Mouse (Mus musculus): ENCODE results near the gene Acrbp.

Gene Acrbp

GRCm38 (mm10) chr6:125071170-125071895 is 21.8 kb downstream of the Acrbp start:
- DNase-seq (ENCODE audit: low read depth, low spot score), result no peak

DNA sequence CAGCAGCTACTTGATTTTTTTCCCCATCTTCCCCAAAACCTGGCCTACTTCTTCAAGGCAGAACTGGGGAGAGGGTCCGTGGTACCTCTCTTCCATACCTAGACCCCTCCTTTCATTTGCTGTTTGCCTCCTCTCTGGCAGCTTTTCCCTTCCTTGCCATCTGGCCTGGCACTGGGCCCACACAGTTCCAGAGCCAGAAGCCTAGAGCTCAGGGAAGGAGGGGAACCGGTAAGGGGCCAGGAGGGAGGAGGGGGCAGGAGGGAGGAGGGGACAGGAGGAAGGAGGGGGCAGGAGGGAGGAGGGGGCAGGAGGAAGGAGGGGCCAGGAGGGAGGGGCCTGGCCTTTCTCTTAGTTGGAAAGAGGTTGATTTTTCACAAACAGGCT is 22.4 kb downstream of the Acrbp start:
- no peak for DNase-seq (ENCODE audit: low read depth, low spot score)

- no peak for DNase-seq (ENCODE audit: low read depth, low spot score)
Observed at GRCm38 (mm10) chr6:125073825-125074224, 24.3 kb downstream of the Acrbp start.

GRCm38 (mm10) chr6:125081394-125081793 is 31.9 kb downstream of the Acrbp start:
- DNase-seq (ENCODE audit: low read depth, low spot score), result no peak

DNA sequence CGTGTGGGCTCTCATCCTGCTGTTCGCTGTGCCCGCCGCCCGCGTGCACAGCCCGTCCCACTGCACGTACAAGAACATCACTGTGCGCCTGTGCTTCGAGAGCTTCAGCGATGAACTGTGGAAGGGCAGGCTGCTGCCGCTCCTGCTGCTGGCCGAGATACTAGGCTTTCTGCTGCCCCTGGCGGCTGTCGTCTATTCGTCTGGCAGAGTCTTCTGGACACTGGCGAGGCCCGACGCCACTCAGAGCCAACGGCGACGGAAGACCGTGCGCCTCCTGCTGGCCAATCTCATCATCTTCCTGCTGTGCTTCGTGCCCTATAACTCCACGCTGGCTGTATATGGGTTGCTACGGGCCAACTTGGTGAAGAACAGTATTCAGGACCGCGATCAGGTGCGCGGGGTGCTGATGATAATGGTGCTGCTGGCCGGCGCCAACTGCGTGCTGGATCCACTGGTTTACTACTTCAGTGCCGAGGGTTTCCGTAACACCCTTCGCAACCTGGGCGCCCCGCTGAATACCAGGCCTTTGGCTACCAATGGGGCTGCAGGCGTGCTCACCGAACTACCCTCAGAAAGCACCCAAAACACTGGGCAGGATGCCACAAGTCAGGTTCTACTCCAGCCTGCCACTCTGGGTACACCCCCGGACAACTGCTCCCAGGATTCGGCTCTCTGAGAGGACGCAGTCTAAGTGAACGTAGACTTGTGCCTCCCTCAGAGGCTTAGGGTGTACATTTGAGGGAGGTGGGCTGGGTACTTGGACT is 32.5 kb downstream of the Acrbp start:
- DNase-seq (ENCODE audit: low read depth, low spot score), result peak; percentile 66

- DNase-seq (ENCODE audit: low read depth, low spot score), result no peak
Observed at GRCm38 (mm10) chr6:125082801-125083386, 33.4 kb downstream of the Acrbp start.

- no peak for DNase-seq (ENCODE audit: low read depth, low spot score)
Observed at GRCm38 (mm10) chr6:125084424-125084823, 34.9 kb downstream of the Acrbp start.

- DNase-seq (ENCODE audit: low read depth, low spot score), result no peak
Observed at GRCm38 (mm10) chr6:125087937-125088336, 38.4 kb downstream of the Acrbp start.

DNA sequence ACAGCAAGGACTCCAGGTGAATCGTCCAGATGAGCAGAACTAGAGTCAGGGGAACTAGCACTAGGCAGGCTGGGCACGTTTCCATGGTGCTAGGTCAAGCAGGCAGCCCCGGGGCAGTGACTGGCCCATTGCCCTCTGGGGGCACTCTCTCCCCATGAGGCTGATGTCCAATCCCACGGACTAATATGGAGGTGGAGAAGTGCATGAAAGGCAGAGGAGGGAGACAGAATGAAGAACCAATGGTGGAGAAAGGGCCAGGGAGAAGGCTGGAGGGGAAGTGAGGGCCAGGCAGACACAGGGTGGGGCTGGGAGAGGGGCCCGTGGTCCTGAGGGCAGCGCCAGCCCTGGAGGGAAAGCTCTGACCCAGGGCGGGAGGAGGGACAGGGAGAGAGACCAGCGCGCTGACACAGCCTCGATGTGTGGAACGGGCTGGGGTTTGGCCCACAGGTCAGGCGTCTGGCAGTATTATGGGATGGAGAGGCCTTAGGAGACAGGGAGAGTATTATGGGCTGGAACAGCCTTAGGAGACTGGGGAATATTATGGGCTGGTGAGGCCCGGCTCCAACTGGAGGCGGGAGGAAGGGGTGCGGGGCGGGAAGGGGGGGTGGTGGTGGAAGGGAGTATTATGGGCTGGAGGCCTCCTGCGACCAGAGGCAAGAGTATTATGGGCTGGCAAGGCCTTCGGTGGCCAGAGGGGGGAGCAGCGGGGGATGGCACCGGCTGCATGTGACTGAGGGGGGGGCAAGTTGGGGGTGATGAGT is 39.3 kb downstream of the Acrbp start:
- no peak for DNase-seq (ENCODE audit: low read depth, low spot score)

- DNase-seq (ENCODE audit: low read depth, low spot score), result no peak
Observed at GRCm38 (mm10) chr6:125089521-125090321, 40.2 kb downstream of the Acrbp start.

GRCm38 (mm10) chr6:125090341-125091085 is 41.0 kb downstream of the Acrbp start:
- DNase-seq (ENCODE audit: low read depth, low spot score), result no peak

GRCm38 (mm10) chr6:125092372-125092771 is 42.9 kb downstream of the Acrbp start:
- no peak for DNase-seq (ENCODE audit: low read depth, low spot score)

- DNase-seq (ENCODE audit: low read depth, low spot score), result no peak
Observed at GRCm38 (mm10) chr6:125094843-125095242, 45.4 kb downstream of the Acrbp start.

- DNase-seq (ENCODE audit: low read depth, low spot score), result peak; percentile 72
Observed at GRCm38 (mm10) chr6:125095391-125096278, 46.1 kb downstream of the Acrbp start, which contains the start of gene Chd4. TSS of gene Chd4 (plus strand) at chr6:125095981.

DNA sequence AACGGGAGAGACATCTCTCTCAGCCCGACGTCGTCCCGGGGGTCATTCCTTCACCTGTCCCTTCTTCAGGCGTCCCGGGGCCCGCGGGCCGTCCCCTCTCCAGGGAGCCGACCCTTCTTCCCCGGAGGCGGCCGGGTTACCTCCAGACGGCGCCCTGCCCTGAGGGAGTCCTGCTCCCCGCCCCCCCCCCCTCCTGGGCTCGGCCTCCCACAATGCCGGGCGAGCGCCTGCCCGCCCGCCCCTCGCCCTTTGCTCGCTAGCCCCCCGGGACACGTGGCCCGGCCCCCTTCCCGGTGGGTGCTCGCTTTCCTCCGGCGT is 46.7 kb downstream of the Acrbp start:
- no peak for DNase-seq (ENCODE audit: low read depth, low spot score)

GRCm38 (mm10) chr6:125096597-125097345 is 47.3 kb downstream of the Acrbp start:
- DNase-seq (ENCODE audit: low read depth, low spot score), result no peak

DNA sequence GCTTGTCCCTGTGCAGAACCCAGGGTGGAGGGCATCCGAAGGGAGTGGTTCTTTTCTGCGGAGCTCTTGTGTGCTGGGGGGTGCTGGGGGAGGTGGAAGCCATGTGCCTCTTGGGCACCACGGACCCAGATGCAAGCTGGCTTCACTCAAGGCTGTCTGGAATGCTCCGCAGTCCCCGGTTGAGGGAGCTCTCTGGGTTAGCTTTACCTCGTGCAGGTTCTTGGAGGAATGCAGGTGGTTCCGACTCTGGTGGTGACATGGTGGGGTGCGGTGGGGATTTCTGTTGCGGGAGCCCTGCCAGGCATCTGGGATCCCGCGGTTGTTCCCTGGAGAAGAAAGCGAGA is 47.8 kb downstream of the Acrbp start:
- no peak for DNase-seq (ENCODE audit: low read depth, low spot score)

DNA sequence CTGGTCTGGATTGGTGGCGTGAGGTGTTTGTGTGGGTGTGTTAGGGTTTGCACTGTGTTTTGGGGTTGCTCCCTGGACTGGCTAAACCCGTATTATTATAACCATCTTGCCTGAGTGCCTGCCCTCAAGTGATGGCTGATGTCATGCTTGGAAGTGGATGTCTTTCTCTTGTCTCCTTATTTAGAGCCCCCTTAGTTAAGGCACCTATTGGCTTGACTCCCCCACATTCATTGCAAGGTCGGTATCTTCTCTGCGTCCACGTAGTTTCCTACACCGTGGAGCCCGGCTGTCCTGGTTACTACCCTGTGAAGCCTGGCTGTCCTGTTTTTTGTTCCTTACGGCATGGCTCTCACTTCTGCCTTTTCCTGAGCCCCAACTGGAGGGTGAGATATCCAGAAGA is 48.5 kb downstream of the Acrbp start:
- DNase-seq (ENCODE audit: low read depth, low spot score), result no peak

- DNase-seq (ENCODE audit: low read depth, low spot score), result no peak
Observed at GRCm38 (mm10) chr6:125098513-125098912, 49.0 kb downstream of the Acrbp start.
